Mouse (Mus musculus) CH12.LX (cell line): ENCODE results near the gene Tmem223. TPM values are rescaled to one million over a fixed set of nuclear protein-coding genes. Genes with fewer than 3 reads are reported as not detected.

Experiments
- DNase-seq: peaks from one replicate; pipeline ENCODE4 v3.0.0-alpha.2; 2013; ENCODE audit errors: extremely low read depth
- H3K27ac ChIP-seq: 2 replicates; pipeline ENCODE4 v1.5.1; 2012; ENCODE audit warnings: low read depth, mild to moderate bottlenecking, control low read depth, moderate library complexity; ENCODE audit not compliant: insufficient read depth
- H3K27me3 ChIP-seq: replicated peaks from 2 replicates; pipeline ENCODE3; 2012; ENCODE audit warnings: inconsistent platforms
- H3K36me3 ChIP-seq, 2 experiments: replicated peaks in 1 of 2; 2 replicates each; pipeline versions ENCODE3 to v1.6.1; 2012; ENCODE audit warnings: inconsistent platforms in 1 of 2, low read length in 1 of 2, mild to moderate bottlenecking in 1 of 2, mixed read lengths in 1 of 2, moderate library complexity in 1 of 2; ENCODE audit not compliant: control insufficient read depth in 1 of 2, insufficient read depth in 1 of 2
- H3K4me1 ChIP-seq, 2 experiments: 2 replicates each; pipeline ENCODE4 v1.6.1; 2012; ENCODE audit warnings: inconsistent platforms in 1 of 2, moderate library complexity in 1 of 2; ENCODE audit not compliant: insufficient read depth in 2 of 2, control insufficient read depth in 1 of 2
- H3K4me2 ChIP-seq: 2 replicates; pipeline ENCODE4 v1.6.1; 2012; ENCODE audit warnings: low read depth, mild to moderate bottlenecking, control low read depth; ENCODE audit not compliant: poor library complexity, insufficient read depth, severe bottlenecking
- H3K4me3 ChIP-seq, 3 experiments: fragments of 150-350 bp in 1 of 3; sonication (generic) in 1 of 3; replicated peaks in 1 of 3; 2 replicates each; pipeline versions ENCODE3 to v1.5.1; 2011 to 2012; ENCODE audit warnings: low read depth in 2 of 3, low read length in 2 of 3, mild to moderate bottlenecking in 2 of 3, moderate library complexity in 2 of 3, control low read depth in 1 of 3, improper control_type of control experiment in 1 of 3, inconsistent platforms in 1 of 3, mixed read lengths in 1 of 3; ENCODE audit not compliant: poor library complexity in 1 of 3
- H3K79me2 ChIP-seq: replicated peaks from 2 replicates; pipeline ENCODE4 v1.6.1; 2012; ENCODE audit warnings: mild to moderate bottlenecking, moderate library complexity; ENCODE audit not compliant: control insufficient read depth, poor library complexity, insufficient read depth, severe bottlenecking; ENCODE audit errors: extremely low read depth
- H3K9ac ChIP-seq: 2 replicates; pipeline ENCODE4 v1.6.1; 2012; ENCODE audit warnings: low read depth, mild to moderate bottlenecking, control low read depth, moderate library complexity; ENCODE audit not compliant: insufficient read depth
- H3K9me3 ChIP-seq: replicated peaks from 2 replicates; pipeline ENCODE3; 2012; ENCODE audit warnings: low read length, inconsistent platforms, mixed read lengths
- CTCF ChIP-seq, 2 experiments: IDR thresholded peaks in 1 of 2; conservative IDR thresholded peaks in 1 of 2; 2 replicates each; pipeline ENCODE4 v1.5.1; 2011 to 2012; ENCODE audit warnings: low read depth in 2 of 2, low read length in 2 of 2, improper control_type of control experiment in 1 of 2, inconsistent platforms in 1 of 2, mild to moderate bottlenecking in 1 of 2, moderate library complexity in 1 of 2
- ELF1 ChIP-seq: IDR thresholded peaks from 2 replicates; pipeline ENCODE4 v1.6.1; 2014; ENCODE audit warnings: low read depth, mild to moderate bottlenecking, inconsistent platforms, low read length, improper control_type of control experiment
- EP300 ChIP-seq: IDR thresholded peaks from 2 replicates; pipeline ENCODE4 v1.6.1; 2011; ENCODE audit warnings: low read length, improper control_type of control experiment
- HCFC1 ChIP-seq: IDR thresholded peaks from 2 replicates; pipeline ENCODE4 v1.6.1; 2012; ENCODE audit warnings: low read depth, mild to moderate bottlenecking, inconsistent platforms, low read length, improper control_type of control experiment
- IRF4 ChIP-seq: IDR thresholded peaks from 2 replicates; pipeline ENCODE4 v1.6.1; 2014; ENCODE audit warnings: low read depth, mild to moderate bottlenecking, inconsistent platforms, low read length, improper control_type of control experiment
- JUN ChIP-seq: IDR thresholded peaks from 2 replicates; pipeline ENCODE4 v1.6.1; 2011; ENCODE audit warnings: low read depth, mild to moderate bottlenecking, low read length, improper control_type of control experiment, moderate library complexity; ENCODE audit not compliant: insufficient read depth
- MAFK ChIP-seq: IDR thresholded peaks from 2 replicates; pipeline ENCODE4 v1.6.1; 2011; ENCODE audit warnings: low read length, improper control_type of control experiment; ENCODE audit not compliant: insufficient replicate concordance
- MAX ChIP-seq: IDR thresholded peaks from 2 replicates; pipeline ENCODE4 v1.6.1; 2011; ENCODE audit warnings: low read length, improper control_type of control experiment
- MAZ ChIP-seq: IDR thresholded peaks from 2 replicates; pipeline ENCODE4 v1.6.1; 2012; ENCODE audit warnings: low read depth, mild to moderate bottlenecking, inconsistent platforms, low read length, improper control_type of control experiment, moderate library complexity
- MEF2A ChIP-seq: IDR thresholded peaks from 2 replicates; pipeline ENCODE4 v1.6.1; 2014; ENCODE audit warnings: low read depth, mild to moderate bottlenecking, inconsistent platforms, low read length, improper control_type of control experiment, borderline replicate concordance
- MXI1 ChIP-seq: IDR thresholded peaks from 2 replicates; pipeline ENCODE4 v1.6.1; 2011; ENCODE audit warnings: mild to moderate bottlenecking, low read depth, low read length, improper control_type of control experiment
- MYC ChIP-seq: IDR thresholded peaks from 2 replicates; pipeline ENCODE4 v1.6.1; 2011; ENCODE audit warnings: low read depth, mild to moderate bottlenecking, improper control_type of control experiment, low read length
- PAX5 ChIP-seq: IDR thresholded peaks from 2 replicates; pipeline ENCODE4 v1.6.1; 2012; ENCODE audit warnings: low read length, inconsistent platforms, mixed read lengths
- POLR2AphosphoS2 ChIP-seq: IDR thresholded peaks from 2 replicates; pipeline ENCODE4 v1.6.1; 2011; ENCODE audit warnings: low read depth, low read length, improper control_type of control experiment
- TCF12 ChIP-seq: IDR thresholded peaks from 2 replicates; pipeline ENCODE4 v1.6.1; 2014; ENCODE audit warnings: low read depth, mild to moderate bottlenecking, inconsistent platforms, low read length, improper control_type of control experiment
- USF1 ChIP-seq: IDR thresholded peaks from 2 replicates; pipeline ENCODE4 v1.6.1; 2014; ENCODE audit warnings: low read depth, mild to moderate bottlenecking, inconsistent platforms, low read length, improper control_type of control experiment
- USF2 ChIP-seq: conservative IDR thresholded peaks from 2 replicates; pipeline ENCODE4 v1.6.1; 2011; ENCODE audit warnings: low read depth, low read length, improper control_type of control experiment
- ZKSCAN1 ChIP-seq: IDR thresholded peaks from 2 replicates; pipeline ENCODE4 v1.6.1; 2012; ENCODE audit warnings: low read depth, inconsistent platforms, low read length, improper control_type of control experiment, borderline replicate concordance
- dilution Hi-C: fragments of 300-500 bp; cut with MboI; formaldehyde crosslinking; loops from 2 replicates; pipeline ENCODE4 v1.14.3; 2020; ENCODE audit warnings: low sequenced_read_pairs; ENCODE audit not compliant: extremely low pct_unique_long_range_greater_than_20kb, extremely low pct_ligation_motif_present
- in situ Hi-C: fragments of 300-500 bp; cut with MboI; formaldehyde crosslinking; loops from 3 replicates; pipeline ENCODE4 v1.14.3; 2019; ENCODE audit warnings: low sequenced_read_pairs, low pct_ligation_motif_present, low pct_unique_long_range_greater_than_20kb, mixed read lengths
- polyA plus RNA-seq: library from polyadenylated mRNA; unstranded; fragments of >175 nt; gene quantifications from 2 replicates; pipeline ENCODE4 v1.2.1, GENCODE M21; 2012; ENCODE audit warnings: low read depth; ENCODE audit not compliant: insufficient read length
- total RNA-seq, 2 experiments: library from RNA; depleted of rRNA; stranded (reverse); fragments of 300-350 nt in 1 of 2; fragments of >200 nt in 1 of 2; gene quantifications; 2 replicates each; pipeline ENCODE4 v1.2.3; 2012 to 2014

Gene Tmem223
- total and polyA plus RNA-seq, 3 experiments, result 45.7 to 106 (median 56.5) TPM

DNA sequence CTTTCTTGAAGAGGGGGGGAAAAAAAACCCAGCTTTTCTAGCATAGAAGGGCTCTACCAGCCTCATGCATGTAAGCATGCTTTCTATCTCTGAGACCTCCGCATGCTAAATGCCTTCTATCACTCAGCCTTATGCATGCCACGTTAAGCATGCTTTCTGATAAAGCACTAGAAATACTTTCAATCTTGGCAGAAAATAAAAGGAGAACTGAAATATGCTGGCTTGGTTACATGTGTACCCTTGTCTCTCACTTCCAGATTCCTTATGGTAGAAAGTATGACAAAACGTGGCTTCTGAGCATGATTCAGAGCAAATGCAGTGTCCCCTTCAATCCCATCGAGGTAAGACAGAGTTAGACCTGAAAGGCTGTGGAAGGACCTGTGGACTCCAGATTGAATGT lies 7.5 kb upstream of the Tmem223 start:
- H3K27ac ChIP-seq, result no peak overlapping the region
- no peaks in the 10 kb centered on the region for H3K27me3 ChIP-seq
- no peak overlapping the region for H3K4me3 ChIP-seq
- peaks cover 48% of the 10 kb centered on the region for H3K79me2 ChIP-seq
- H3K9me3 ChIP-seq, result peaks cover 11% of the 10 kb centered on the region
- H3K4me2 ChIP-seq, result no peak overlapping the region
- H3K9ac ChIP-seq, result no peak overlapping the region
- TF ChIP-seq MYC (peak; percentile 73), MAX (0 out of 2 replicates have a peak, but pooled peaks have one; percentile 34), JUN (no peak), USF1 (no peak), EP300 (peak; percentile 50; the same call in 1 of the 2 replicates), CTCF (conservative IDR thresholded peaks at IDR 0.05 in 1 of 2, IDR thresholded peaks at IDR 0.05 in 1 of 2; ENCODE audit: low read depth in 2 of 2, low read length in 2 of 2) (no peak), PAX5 (no peak)
- in situ Hi-C loops (no loop called here), dilution Hi-C loops (no loop called here)
- DNase-seq, result no peak
- H3K4me1 ChIP-seq, result peaks cover 4 to 32% of the 10 kb centered on the region in 2 experiments; a peak in 3 of 4 replicates
- H3K36me3 ChIP-seq, result peaks cover 64 to 70% of the 10 kb centered on the region in 2 experiments

DNA sequence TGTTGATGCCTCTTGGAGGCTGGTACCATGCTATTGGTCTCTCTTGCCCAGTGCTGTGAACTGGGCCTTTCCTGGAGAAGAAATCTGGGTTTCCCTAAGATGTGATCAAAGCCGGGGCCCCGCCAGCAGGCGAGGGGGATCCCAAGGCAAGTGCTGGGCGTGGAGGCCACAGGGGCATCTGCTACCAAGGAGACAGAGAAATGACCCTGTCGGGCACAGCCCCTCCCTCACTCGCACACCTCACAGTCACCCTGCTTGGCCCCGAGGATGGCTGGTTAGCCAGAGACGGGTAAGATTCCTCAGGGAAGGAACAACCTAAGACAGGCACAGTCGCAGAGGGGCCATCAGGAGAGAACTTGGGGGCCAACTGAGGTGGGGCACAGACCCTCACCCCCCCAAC lies 5.2 kb upstream of the Tmem223 start:
- Histone ChIP-seq H3K9me3 (peaks cover 11% of the 10 kb centered on the region), H3K27me3 (no peaks in the 10 kb centered on the region), H3K27ac (no peak overlapping the region), H3K36me3 (peaks cover 75 to 92% of the 10 kb centered on the region in 2 experiments), H3K9ac (no peak overlapping the region), H3K79me2 (peaks cover 27% of the 10 kb centered on the region), H3K4me1 (peaks cover 4 to 33% of the 10 kb centered on the region in 2 experiments; a peak in 3 of 4 replicates), H3K4me3 (no peak overlapping the region), H3K4me2 (no peak overlapping the region)
- dilution Hi-C loops (no loop called here), in situ Hi-C loops (no loop called here)
- no peak for DNase-seq
- TF ChIP-seq MAZ (no peak), PAX5 (no peak), ELF1 (no peak), MAX (no peak), POLR2AphosphoS2 (no peak), USF1 (no peak), MEF2A (no peak), MXI1 (no peak), IRF4 (no peak), ZKSCAN1 (no peak), HCFC1 (no peak), TCF12 (no peak), CTCF (conservative IDR thresholded peaks at IDR 0.05 in 1 of 2, IDR thresholded peaks at IDR 0.05 in 1 of 2; ENCODE audit: low read depth in 2 of 2, low read length in 2 of 2) (no peak), USF2 (no peak), MAFK (no peak)
